Mouse (Mus musculus): Measurements from ENCODE around the gene Cln3.

GRCm38 (mm10) chr7:126545631-126546030 lies 40.0 kb downstream of the Cln3 start:
- TF ChIP-seq POLR2A (IDR thresholded peaks at IDR 0.05; ENCODE audit: borderline replicate concordance, control insufficient read depth, low read depth, low read length): no peak
- TF ChIP-seq CTCF (IDR thresholded peaks at IDR 0.05; ENCODE audit: control insufficient read depth, insufficient read depth, low read length): no peak
